Mouse (Mus musculus) thymus, adult 2 months (tissue): ENCODE results near the gene Sars.

Source experiments
- CTCF ChIP-seq: fragments of 200-500 bp; IDR thresholded peaks from 2 replicates; pipeline ENCODE4 v1.5.1; 2012; ENCODE audit warnings: mild to moderate bottlenecking, control low read depth, low read length, moderate library complexity, borderline replicate concordance; ENCODE audit not compliant: control insufficient read depth, poor library complexity, insufficient read depth; ENCODE audit errors: extremely low read depth
- POLR2A ChIP-seq: fragments of 200-500 bp; IDR thresholded peaks from 2 replicates; pipeline ENCODE4 v1.6.1; 2012; ENCODE audit warnings: mild to moderate bottlenecking, low read length, control low read depth, moderate library complexity; ENCODE audit not compliant: control insufficient read depth, poor library complexity, insufficient read depth; ENCODE audit errors: extremely low read depth

DNA sequence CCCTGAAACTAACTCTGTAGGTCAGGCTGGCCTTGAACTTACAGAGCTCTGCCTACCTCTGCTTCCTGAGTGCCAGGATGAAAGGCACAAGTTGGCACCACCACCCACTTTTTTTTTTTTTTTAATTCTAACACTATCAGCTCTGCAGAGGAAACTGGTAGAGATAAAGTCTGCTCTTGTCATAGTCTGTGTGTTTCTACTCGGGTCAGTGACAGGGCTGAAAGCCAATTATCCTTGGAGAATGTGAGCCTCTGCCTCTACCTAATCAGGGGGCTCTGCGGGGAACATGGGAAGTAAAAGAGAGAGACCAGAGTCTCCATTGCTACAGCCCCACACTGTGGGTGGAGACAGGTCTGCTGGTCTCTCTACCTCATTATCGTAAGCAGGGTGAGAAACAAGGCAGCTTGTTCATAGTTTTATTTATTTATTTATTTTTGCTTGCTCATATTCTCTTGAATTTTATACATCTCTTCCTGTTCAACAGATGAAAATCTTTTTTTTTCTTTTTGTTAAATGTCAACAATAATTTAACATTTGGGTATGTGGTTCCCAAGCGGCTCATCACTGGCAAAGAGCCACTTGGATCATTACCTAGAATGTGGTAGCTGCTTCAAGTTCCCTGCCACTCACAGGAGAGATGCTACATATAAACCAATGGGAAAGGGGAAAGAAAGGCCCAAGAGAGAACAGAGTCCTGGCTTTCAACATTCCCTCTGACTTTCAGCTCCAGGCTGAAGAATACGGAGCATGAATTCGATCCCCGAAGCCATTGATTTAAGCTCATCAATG, 65.9 kb downstream of the Sars start:
- TF ChIP-seq POLR2A (no peak), CTCF (no peak)
